Mouse (Mus musculus): Measurements from ENCODE around the gene Nwd1.

- TF ChIP-seq CTCF (IDR thresholded peaks at IDR 0.05; ENCODE audit: control insufficient read depth, insufficient read depth, insufficient read length) (peak; percentile 85), MAX (IDR thresholded peaks at IDR 0.05) (no peak), MYOG (IDR thresholded peaks at IDR 0.05; ENCODE audit: control insufficient read depth, extremely low read depth, insufficient read length) (no peak), USF1 (IDR thresholded peaks at IDR 0.05; ENCODE audit: low read depth) (no peak), FOSL1 (IDR thresholded peaks at IDR 0.05; ENCODE audit: insufficient read depth, low read length, poor library complexity, severe bottlenecking) (no peak), MYOD1 (IDR thresholded peaks at IDR 0.05; ENCODE audit: control insufficient read depth, insufficient read length, low read depth) (no peak)
These were observed 33.6 kb downstream of the Nwd1 start for GRCm38 (mm10) chr8:72680133-72680532.

Data from C2C12 (cell line).